Mouse (Mus musculus) CH12.LX (cell line): Measurements from ENCODE around the gene Unk.

Experiments used
- CTCF ChIP-seq, 2 experiments: IDR thresholded peaks in 1 of 2; conservative IDR thresholded peaks in 1 of 2; 2 replicates each; pipeline ENCODE4 v1.5.1; 2011 to 2012; ENCODE audit warnings: low read depth in 2 of 2, low read length in 2 of 2, improper control_type of control experiment in 1 of 2, inconsistent platforms in 1 of 2, mild to moderate bottlenecking in 1 of 2, moderate library complexity in 1 of 2
- HCFC1 ChIP-seq: IDR thresholded peaks from 2 replicates; pipeline ENCODE4 v1.6.1; 2012; ENCODE audit warnings: low read depth, mild to moderate bottlenecking, inconsistent platforms, low read length, improper control_type of control experiment
- NRF1 ChIP-seq: IDR thresholded peaks from 2 replicates; pipeline ENCODE4 v1.6.1; 2014; ENCODE audit warnings: low read depth, mild to moderate bottlenecking, inconsistent platforms, low read length, improper control_type of control experiment, moderate library complexity
- USF1 ChIP-seq: IDR thresholded peaks from 2 replicates; pipeline ENCODE4 v1.6.1; 2014; ENCODE audit warnings: low read depth, mild to moderate bottlenecking, inconsistent platforms, low read length, improper control_type of control experiment
- USF2 ChIP-seq: conservative IDR thresholded peaks from 2 replicates; pipeline ENCODE4 v1.6.1; 2011; ENCODE audit warnings: low read depth, low read length, improper control_type of control experiment
- ZC3H11A ChIP-seq: IDR thresholded peaks from 2 replicates; pipeline ENCODE4 v1.6.1; 2012; ENCODE audit warnings: low read depth, mild to moderate bottlenecking, inconsistent platforms, low read length, improper control_type of control experiment

DNA sequence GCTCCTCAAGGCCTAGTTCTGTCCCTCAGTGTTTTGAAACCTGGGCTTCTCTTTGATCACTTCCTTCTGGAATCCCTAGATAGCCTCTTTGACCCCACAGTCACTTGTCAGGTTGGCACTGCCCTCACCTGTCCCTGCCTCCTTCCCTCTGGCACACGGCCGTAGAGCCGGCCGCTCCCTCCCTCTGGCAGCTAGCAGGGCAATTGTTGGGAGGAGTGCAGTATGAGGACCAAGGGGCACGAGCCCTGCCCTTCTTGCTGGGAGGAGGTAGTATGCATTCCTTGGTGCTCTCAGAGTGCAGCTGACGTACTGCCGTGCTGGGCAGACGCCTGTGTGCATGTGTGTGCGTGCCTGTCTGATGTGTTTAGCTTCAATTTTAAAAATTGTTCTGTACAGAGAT lies 30.5 kb downstream of the Unk start:
- TF ChIP-seq CTCF (conservative IDR thresholded peaks at IDR 0.05 in 1 of 2, IDR thresholded peaks at IDR 0.05 in 1 of 2; ENCODE audit: low read depth in 2 of 2, low read length in 2 of 2): no peak
- TF ChIP-seq NRF1: no peak
- no peak for TF ChIP-seq ZC3H11A
- no peak for TF ChIP-seq USF2
- TF ChIP-seq HCFC1: no peak
- no peak for TF ChIP-seq USF1
